Mouse (Mus musculus) right cerebral cortex, postnatal 4 days (tissue): ENCODE results near the gene Mansc4.

Source experiments
- DNase-seq: peaks from one replicate; pipeline ENCODE4 v3.0.0-alpha.2; 2022

The Mansc4 gene

DNA sequence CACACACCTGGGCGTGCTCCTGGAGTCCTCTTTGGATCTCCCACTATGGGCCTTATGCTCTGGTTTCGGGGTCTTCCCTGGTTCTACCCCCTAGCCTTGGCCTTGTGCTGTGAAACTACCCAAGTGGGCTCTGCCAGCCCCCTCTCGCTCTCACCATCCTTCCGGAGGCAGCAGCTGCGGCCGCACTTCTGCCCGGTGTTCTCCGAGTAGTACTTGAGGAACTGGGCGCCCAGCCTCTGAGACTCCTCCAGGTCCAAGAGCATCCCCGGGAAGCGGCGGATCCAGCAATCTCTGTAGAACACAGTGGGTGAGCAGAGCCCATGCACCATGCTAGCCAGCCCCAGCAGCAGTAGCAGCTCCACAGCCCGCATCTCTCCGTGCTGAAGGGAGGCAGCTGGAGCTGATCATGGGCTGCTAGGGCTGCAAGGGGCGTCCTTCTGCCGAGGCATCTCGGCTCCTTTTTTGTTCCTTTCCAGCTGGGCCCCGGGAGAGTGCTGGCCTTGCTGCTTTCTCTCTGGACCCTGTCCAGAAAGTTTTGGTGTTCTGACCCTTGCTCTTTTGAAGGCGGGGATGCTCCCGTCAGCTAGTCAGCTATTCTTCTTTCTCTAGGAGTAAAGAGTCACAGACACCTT lies at the start of gene Mansc4:
Gene Mansc4, minus strand, starts transcription at position 439 of the 632 bp plus-strand sequence.
- peak; percentile 21 for DNase-seq

DNA sequence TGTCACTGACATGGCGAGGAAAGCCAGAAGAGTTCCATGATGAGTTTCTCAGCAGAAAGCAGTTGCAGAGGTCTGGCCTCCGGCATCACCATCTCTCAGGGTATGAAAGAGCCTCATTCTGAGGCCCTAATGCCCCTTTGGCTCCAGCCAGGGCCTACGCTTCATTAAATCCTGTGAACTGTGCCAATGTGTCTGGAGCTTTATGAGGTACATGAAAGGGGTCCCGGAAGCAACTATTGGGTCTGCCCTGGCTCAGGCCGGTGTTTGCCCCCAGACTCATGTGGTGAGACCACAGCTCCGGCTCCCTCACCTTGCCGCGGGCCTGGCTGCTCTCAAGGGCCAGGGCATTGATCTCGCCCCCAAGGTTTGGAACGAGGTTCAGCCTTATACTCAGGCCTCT lies 40.4 kb upstream of the Mansc4 start:
- no peak for DNase-seq

GRCm38 (mm10) chr6:147121320-147121719 lies 34.5 kb upstream of the Mansc4 start:
- DNase-seq, result no peak

- DNase-seq, result no peak
These were observed 31.4 kb upstream of the Mansc4 start for GRCm38 (mm10) chr6:147118190-147118589.

DNA sequence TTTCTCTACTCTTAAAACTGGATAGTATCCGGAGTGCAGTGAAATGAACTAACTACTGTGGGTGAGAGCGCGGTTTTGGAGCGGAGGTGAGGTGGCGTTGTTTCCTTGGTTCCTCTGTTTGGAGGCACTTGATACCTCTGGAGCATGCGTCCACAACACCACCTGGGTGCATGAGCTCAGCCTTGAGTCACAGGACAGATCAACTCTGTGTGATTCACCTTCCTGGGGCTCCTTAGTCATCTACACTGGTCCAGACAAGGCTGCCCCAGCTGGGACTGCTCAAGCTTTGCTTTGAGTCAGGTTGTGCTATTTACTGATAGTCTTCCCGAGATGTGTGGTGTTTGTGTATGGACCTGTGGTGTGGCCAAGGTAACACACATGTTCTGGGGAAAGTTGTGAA lies 30.9 kb upstream of the Mansc4 start:
- DNase-seq, result no peak

- DNase-seq, result peak; percentile 93
These were observed 29.7 kb upstream of the Mansc4 start for GRCm38 (mm10) chr6:147116579-147116978.

GRCm38 (mm10) chr6:147109283-147109682 lies 22.5 kb upstream of the Mansc4 start:
- no peak for DNase-seq

- no peak for DNase-seq
These were observed 19.9 kb upstream of the Mansc4 start for GRCm38 (mm10) chr6:147106716-147107115.

GRCm38 (mm10) chr6:147105529-147105928 lies 18.7 kb upstream of the Mansc4 start:
- no peak for DNase-seq

DNA sequence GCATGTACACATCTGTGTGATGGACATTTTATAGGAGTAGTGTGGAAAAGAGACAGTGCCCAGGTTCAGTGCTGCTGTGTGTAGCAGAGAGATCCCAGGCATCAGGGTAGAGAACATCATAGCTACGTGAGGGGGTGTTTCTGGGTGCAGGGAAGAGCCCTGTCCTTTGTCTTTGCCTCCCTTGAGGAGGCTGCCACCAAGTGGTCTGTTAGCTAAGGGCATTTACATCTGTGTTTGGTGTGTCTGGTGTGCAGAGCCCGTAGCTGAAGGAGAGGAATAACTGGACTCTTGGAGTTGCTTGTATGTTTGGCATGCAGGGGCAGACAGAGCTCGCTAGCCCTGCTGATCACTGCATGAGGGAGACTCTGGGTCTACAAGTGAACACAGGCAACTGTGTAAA lies 15.5 kb upstream of the Mansc4 start:
- DNase-seq, result no peak

GRCm38 (mm10) chr6:147099458-147100277 lies 12.8 kb upstream of the Mansc4 start:
- DNase-seq, result no peak

DNA sequence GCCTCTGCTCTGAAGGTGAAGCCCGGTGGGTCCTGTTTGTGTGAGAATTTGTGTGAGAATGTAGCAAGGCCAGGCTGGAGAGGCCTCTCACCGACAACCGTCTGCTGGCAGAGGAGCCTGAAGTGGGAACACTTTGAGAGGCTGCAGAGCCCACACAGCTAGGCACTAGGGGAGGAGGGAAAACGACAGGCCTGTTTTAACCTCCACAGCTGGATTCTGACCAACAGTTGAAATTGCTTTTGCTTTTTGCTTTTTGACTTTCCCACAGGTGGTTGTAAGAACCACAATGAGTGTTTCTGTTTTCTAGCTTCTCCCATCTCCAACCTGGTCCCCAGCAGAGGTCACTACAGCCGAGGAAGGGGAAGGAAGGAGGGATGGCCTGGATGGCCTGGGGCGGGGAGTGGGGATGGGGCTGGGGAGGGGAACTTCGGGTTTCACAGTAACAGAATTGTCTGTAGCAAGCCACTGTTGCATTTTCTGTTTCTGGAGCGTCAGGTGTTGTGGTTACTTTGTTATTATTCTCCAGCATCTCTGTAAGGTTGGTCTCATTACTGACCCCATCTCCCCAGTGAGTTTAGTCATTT lies 10.6 kb upstream of the Mansc4 start:
- no peak for DNase-seq

GRCm38 (mm10) chr6:147096934-147097333 lies 10.1 kb upstream of the Mansc4 start:
- no peak for DNase-seq

DNA sequence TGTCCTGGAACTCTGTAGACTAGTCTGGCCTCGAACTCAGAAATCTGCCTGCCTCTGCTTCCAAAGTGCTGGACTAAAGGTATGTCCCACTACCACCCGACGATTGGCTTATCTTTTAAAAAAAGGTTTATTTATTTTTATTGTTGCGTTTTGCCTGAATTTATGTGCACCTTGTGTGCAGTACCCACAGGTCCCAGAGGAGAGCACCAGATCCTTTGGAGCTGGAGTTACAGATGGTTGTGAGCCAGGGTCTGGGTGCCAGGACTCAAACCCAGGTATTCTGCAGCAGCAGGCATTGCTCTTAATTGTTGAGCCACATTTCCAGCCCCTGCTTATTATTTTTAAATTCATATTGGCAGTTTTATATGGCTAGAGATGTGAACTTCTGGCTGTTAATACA lies 9.3 kb upstream of the Mansc4 start:
- no peak for DNase-seq

DNA sequence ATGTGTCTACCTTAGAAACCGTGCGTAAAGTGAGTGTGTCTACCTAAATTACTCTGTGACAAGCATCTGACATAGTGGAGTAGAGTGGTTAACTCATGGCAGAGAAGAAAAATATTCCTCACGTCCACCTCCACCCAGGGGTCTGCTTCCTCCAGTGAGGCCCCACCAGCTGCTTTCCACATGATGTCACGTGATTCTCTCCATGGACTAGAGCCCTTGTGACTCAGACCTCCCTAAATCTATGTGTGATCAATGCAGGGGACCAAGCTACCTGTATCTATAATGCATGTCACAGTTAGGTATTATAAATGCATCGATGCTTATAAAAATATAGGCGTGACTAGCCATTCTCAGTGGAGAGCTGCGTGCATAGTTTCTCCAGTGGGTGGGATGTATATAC lies 7.9 kb upstream of the Mansc4 start:
- no peak for DNase-seq

GRCm38 (mm10) chr6:147092136-147092535 lies 5.3 kb upstream of the Mansc4 start:
- peak; percentile 67 for DNase-seq

- peak; percentile 69 for DNase-seq
These were observed 4.6 kb upstream of the Mansc4 start, which contains the start of gene Klhl42 for GRCm38 (mm10) chr6:147091136-147092120. TSS of gene Klhl42 (plus strand) at chr6:147091379.

GRCm38 (mm10) chr6:147090191-147090590 lies 3.4 kb upstream of the Mansc4 start:
- no peak for DNase-seq

DNA sequence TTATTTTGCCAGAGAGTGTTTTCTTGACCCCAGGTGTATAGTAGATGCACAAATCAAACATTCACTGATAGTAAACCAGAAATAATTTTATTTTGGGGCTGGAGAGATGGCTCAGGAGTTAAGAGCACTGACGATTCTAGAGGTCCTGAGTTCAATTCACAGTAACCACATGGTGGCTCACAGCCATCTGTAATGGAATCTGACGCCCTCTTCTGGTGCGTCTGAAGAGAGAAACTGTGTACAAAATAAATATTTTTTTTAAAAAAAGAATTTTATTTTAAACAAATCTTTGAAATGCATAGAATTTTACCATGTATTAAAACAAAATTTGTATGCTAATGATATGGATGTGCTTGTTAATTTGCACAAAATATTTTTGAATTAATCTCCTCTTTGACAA lies 1.7 kb upstream of the Mansc4 start:
- no peak for DNase-seq

GRCm38 (mm10) chr6:147087736-147088135 lies 904 bp upstream of the Mansc4 start:
- DNase-seq, result no peak

DNA sequence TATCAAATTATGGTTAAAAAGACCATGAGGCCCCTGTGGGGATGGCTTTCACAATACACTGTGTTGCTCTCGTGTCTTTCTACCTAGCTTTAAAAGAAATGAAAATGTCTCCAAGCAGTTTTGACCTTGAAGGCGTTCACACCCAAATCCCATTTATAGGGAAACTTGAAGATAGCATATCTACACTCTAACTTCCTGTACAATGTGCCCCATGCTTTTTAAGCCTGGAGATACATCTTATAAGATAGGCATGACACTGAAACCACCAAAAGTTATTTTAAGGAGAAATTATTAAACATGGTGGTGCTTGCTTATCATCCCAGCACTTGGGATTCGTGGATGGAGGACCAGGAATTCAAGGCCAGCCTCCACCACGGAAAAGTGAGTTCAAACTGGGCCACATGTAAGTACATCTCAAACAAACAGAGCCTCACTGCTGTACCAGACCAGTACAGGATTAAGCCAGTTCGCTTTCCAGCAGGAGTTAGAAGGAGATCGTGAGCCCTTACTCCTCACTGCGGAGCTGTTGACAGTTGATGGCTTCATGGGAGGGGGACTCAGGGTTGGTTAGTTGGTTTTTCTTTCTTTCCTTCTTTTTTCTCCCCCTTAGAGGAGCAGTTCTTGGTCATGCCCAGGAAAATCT lies 1.3 kb downstream of the Mansc4 start:
- DNase-seq, result no peak

DNA sequence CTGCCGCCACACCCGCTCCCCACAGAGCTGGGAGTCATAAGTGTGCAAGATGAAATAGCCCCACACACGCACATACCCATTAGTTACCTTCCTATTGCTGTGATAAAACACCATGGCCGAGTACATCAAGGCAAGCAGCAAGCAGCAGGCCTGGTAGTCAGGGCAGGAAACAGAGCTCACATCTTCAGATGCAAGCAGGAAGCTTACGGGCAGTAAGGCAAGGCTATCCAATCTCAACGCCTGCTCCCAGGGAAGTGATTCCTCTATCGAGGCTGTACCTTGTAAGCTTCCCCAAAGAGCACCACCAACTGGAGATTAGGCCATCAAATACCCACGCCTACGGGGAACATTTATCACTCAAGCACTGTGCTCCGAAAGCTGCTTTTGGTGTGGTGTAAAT lies 6.9 kb downstream of the Mansc4 start:
- DNase-seq, result no peak
